ENCODE assay signal across 8 mouse cellular contexts in the genomic region with DNA sequence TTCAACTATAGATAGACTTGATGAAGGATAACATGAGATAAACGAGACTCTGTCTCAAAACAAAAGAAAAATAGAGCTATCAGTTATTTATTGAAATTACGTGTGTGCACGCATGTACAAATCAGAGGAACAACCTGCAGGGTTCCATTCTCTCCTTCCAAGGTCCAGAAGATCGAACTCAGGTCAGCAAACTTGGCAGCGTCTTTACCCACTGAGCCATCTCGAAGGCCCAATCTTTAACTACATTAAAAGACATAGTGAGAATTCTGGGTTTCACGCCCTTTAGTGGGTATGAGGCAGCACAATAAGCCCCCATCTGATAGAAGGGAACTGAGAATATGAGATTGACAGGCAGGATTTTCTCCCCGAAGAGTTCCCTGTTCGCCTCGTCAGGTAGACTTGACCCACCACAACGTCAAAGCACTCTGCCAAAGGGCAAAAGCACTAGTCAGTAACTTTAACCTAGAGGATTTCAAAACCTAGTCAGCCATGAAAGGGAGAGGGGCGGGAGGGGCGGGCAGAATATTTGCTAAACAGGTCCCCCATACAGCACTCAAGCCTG. TPM values are rescaled to one million over a fixed set of nuclear protein-coding genes. Genes with fewer than 3 reads are reported as not detected.
DNase-seq lines count a peak whose midpoint lies in the region; ATAC-seq lines count a peak whose summit lies in the region.

No protein-coding gene starts in this region.

- H3K9me3 ChIP-seq in megakaryocyte, embryonic 14.5 days: peaks cover 7% of the 10 kb centered on the region; the same call in 1 of the 2 replicates
- no peaks in the 10 kb centered on the region for H3K9me3 ChIP-seq in hindbrain, embryonic 14.5 days (ENCODE audit: control insufficient read depth, low read length)
- H3K9me3 ChIP-seq in limb, embryonic 15.5 days: no peaks in the 10 kb centered on the region

- H3K27ac ChIP-seq in hindbrain, embryonic 14.5 days: peak overlapping the region; percentile 93; the same call in 1 of the 2 replicates
- H3K27ac ChIP-seq in limb, embryonic 15.5 days: no peak overlapping the region

- DNase-seq in hindbrain, embryonic 14.5 days (ENCODE audit: low spot score): no peak
- DNase-seq in embryo, embryonic 11 days: no peak
- no peak for DNase-seq in adrenal gland, adult 2 months
- no peak for DNase-seq in cerebellum, adult 9-10 months

- H3K36me3 ChIP-seq in megakaryocyte, embryonic 14.5 days (replicated peaks; ENCODE audit: low read length): no peaks in the 10 kb centered on the region
- no peaks in the 10 kb centered on the region for H3K36me3 ChIP-seq in hindbrain, embryonic 14.5 days (replicated peaks; ENCODE audit: control insufficient read depth, insufficient read depth)
- no peaks in the 10 kb centered on the region for H3K36me3 ChIP-seq in limb, embryonic 15.5 days

- H3K9ac ChIP-seq in hindbrain, embryonic 14.5 days: peak overlapping the region; percentile 88
- H3K9ac ChIP-seq in limb, embryonic 15.5 days: peak overlapping the region; percentile 51; the same call in 1 of the 2 replicates

- H3K27me3 ChIP-seq in megakaryocyte, embryonic 14.5 days (replicated peaks): peaks cover 13% of the 10 kb centered on the region
- H3K27me3 ChIP-seq in hindbrain, embryonic 14.5 days (ENCODE audit: control insufficient read depth, insufficient read depth, low read length): no peaks in the 10 kb centered on the region
- no peaks in the 10 kb centered on the region for H3K27me3 ChIP-seq in limb, embryonic 15.5 days

- peak overlapping the region; percentile 95 for H3K4me3 ChIP-seq in megakaryocyte, embryonic 14.5 days (replicated peaks)
- peak overlapping the region; percentile 93 for H3K4me3 ChIP-seq in hindbrain, embryonic 14.5 days (replicated peaks; ENCODE audit: low read length)
- H3K4me3 ChIP-seq in limb, embryonic 15.5 days: peak overlapping the region; percentile 74

- 40% methylated on average over 13 of the region's 13 CpGs for WGBS in hindbrain, embryonic 14.5 days
- WGBS in limb, embryonic 15.5 days: 50% methylated on average over 13 of the region's 13 CpGs

- peaks cover 27% of the 10 kb centered on the region for H3K4me1 ChIP-seq in megakaryocyte, embryonic 14.5 days
- H3K4me1 ChIP-seq in hindbrain, embryonic 14.5 days (replicated peaks; ENCODE audit: control insufficient read depth, insufficient read depth, low read length): peaks cover 24% of the 10 kb centered on the region
- H3K4me1 ChIP-seq in limb, embryonic 15.5 days: peaks cover 25% of the 10 kb centered on the region

- peak overlapping the region; percentile 63 for H3K4me2 ChIP-seq in hindbrain, embryonic 14.5 days (replicated peaks)
- H3K4me2 ChIP-seq in limb, embryonic 15.5 days: peak overlapping the region; percentile 90

- ATAC-seq in megakaryocyte, adult 5-6 weeks (ENCODE audit: poor library complexity, severe bottlenecking): no peak
- no peak for ATAC-seq in hindbrain, embryonic 14.5 days (ENCODE audit: low FRiP score)
- no peak for ATAC-seq in limb, embryonic 15.5 days (ENCODE audit: insufficient number of reproducible peaks, low FRiP score, low TSS enrichment, low read depth)
- no peak for ATAC-seq in granulocyte monocyte progenitor cell, adult 5-6 weeks (replicated peaks; ENCODE audit: poor library complexity, severe bottlenecking)

RNA-seq across cellular contexts. Expression of gene Castor2, which starts 1.1 kb away (rescaled TPM):
- 0.22 and 2.1 TPM in 2 replicates for polyA plus RNA-seq in megakaryocyte, embryonic 14.5 days (2012; ENCODE audit: insufficient read depth, low replicate concordance)
- total RNA-seq in megakaryocyte, adult 5-6 weeks (2015): 5.7 and 7.2 TPM in 2 replicates
- 2.1 TPM in 2 replicates for total RNA-seq in megakaryocyte, adult 5-6 weeks (2017)
- 28.1 and 31.9 TPM in 2 replicates for polyA plus RNA-seq in hindbrain, embryonic 14.5 days (2014; fragmentation: Nextera tagmentation; extraction: Ambion mirVana)
- 8.5 and 9.4 TPM in 2 replicates for polyA plus RNA-seq in limb, embryonic 15.5 days (2015; fragmentation: Nextera tagmentation; extraction: Ambion mirVana)
- total RNA-seq in adrenal gland, adult 2 months (2021): 10 to 100 TPM; 11.4 to 15.5 TPM
- 6.0 and 6.5 TPM in 2 replicates for polyA plus RNA-seq in adrenal gland, adult 2 months (2012; rRNA removed)
- 1.2 and 1.3 TPM in 2 replicates for total RNA-seq in granulocyte monocyte progenitor cell, adult 5-6 weeks (2014; fragmentation: Nextera tagmentation)
- 0.30 and 3.0 TPM in 2 replicates for total RNA-seq in granulocyte monocyte progenitor cell, adult 5-6 weeks (2017)
